Mouse (Mus musculus): Measurements from ENCODE around the gene Vwa2. TPM values are rescaled to one million over a fixed set of nuclear protein-coding genes. Genes with fewer than 3 reads are reported as not detected.

Gene Vwa2
- polyA plus RNA-seq, 1 experiment = 1.6 TPM

DNA sequence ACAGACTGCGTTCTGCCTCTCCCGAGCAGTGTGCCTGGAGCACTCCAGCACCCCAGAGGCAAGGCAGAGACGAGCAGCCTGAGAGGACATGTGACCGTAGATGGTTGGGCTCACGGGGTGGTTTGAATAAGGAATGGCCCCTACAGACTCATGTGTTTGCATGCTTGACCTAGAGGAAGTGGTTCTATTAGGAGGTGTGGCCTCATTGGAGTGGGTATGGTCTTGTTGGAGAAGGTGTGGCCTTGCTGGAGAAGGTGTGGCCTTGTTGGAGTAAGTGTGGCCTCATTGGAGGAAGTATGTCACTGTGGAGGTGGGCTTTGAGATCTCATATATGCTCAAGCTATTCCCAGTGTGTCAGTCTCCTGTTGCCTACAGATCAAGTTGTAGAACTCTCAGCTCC, 63.9 kb downstream of the Vwa2 start:
- TF ChIP-seq CTCF (IDR thresholded peaks at IDR 0.05; ENCODE audit: low read depth, low read length) (no peak), POLR2A (IDR thresholded peaks at IDR 0.05; ENCODE audit: insufficient read depth, low read length) (no peak), EP300 (IDR thresholded peaks at IDR 0.05; ENCODE audit: insufficient read depth, low read depth, low read length) (no peak)

DNA sequence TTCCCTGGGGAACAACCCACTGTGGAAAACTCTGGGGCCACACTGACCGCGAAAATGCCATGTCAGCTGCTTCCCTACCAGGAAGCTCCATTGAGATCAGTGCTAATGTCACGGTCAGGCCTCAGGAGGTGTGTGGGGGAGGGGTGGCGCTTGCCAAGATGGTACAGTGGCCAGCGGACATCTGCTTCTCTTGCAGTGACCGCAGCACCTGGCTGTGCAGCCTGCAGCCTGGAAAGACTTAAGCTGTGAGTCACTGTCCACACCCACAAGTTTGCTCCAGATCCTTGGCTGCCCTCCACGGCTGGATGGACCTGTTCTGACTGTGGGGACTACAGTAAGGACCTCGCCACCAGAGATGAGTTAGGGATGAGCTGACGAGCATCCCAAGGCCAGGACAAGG, 65.8 kb downstream of the Vwa2 start:
- Histone ChIP-seq H3K27ac (ENCODE audit: insufficient read depth, low read length) (no peak overlapping the region), H3K4me3 (ENCODE audit: low read depth, low read length) (no peak overlapping the region), H3K9ac (ENCODE audit: low read depth, poor library complexity, severe bottlenecking) (no peak overlapping the region), H3K4me1 (ENCODE audit: control insufficient read depth, insufficient read depth, low read length) (peaks cover 1% of the 10 kb centered on the region), H3K9me3 (replicated peaks; ENCODE audit: control insufficient read depth, insufficient read depth, low read length, poor library complexity, severe bottlenecking) (no peaks in the 10 kb centered on the region), H3K27me3 (ENCODE audit: control insufficient read depth, insufficient read depth, low read length, poor library complexity, severe bottlenecking) (no peaks in the 10 kb centered on the region), H3K36me3 (ENCODE audit: control insufficient read depth, insufficient read depth, low read length, poor library complexity, severe bottlenecking) (no peaks in the 10 kb centered on the region)
- TF ChIP-seq EP300 (IDR thresholded peaks at IDR 0.05; ENCODE audit: insufficient read depth, low read depth, low read length) (no peak), POLR2A (IDR thresholded peaks at IDR 0.05; ENCODE audit: insufficient read depth, low read length) (no peak), CTCF (IDR thresholded peaks at IDR 0.05; ENCODE audit: low read depth, low read length) (no peak)

More for the DNA sequence above, 63.9 kb downstream of the Vwa2 start:
- no peaks in the 10 kb centered on the region for H3K4me1 ChIP-seq (ENCODE audit: control insufficient read depth, insufficient read depth, low read length)
- no peaks in the 10 kb centered on the region for H3K27me3 ChIP-seq (ENCODE audit: control insufficient read depth, insufficient read depth, low read length, poor library complexity, severe bottlenecking)
- no peaks in the 10 kb centered on the region for H3K36me3 ChIP-seq (ENCODE audit: control insufficient read depth, insufficient read depth, low read length, poor library complexity, severe bottlenecking)
- H3K9ac ChIP-seq (ENCODE audit: low read depth, poor library complexity, severe bottlenecking) = no peak overlapping the region
- no peaks in the 10 kb centered on the region for H3K9me3 ChIP-seq (replicated peaks; ENCODE audit: control insufficient read depth, insufficient read depth, low read length, poor library complexity, severe bottlenecking)
- H3K4me3 ChIP-seq (ENCODE audit: low read depth, low read length) = no peak overlapping the region
- H3K27ac ChIP-seq (ENCODE audit: insufficient read depth, low read length) = no peak overlapping the region

DNA sequence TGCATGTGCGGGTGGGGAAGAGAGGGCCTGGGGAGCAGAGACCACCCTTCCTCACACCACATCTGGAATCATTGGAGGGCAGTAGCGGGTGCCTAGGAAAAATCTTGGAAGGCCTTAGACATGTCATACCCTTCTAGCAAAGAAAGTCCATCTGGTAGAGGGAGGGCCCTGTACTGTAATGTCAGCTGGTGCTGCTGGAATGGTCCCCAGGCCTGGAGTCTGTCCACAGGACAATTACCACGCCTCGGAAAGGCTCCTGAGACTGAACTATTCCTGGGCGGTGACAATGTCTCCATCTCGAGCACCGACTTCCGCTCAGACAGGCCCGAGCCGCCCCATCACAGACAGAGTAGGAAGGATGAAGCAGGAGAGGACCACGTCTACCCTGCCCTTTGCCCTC, 66.5 kb downstream of the Vwa2 start:
- Histone ChIP-seq H3K9ac (ENCODE audit: low read depth, poor library complexity, severe bottlenecking) (no peak overlapping the region), H3K4me3 (ENCODE audit: low read depth, low read length) (no peak overlapping the region), H3K4me1 (ENCODE audit: control insufficient read depth, insufficient read depth, low read length) (peaks cover 1% of the 10 kb centered on the region), H3K27ac (ENCODE audit: insufficient read depth, low read length) (no peak overlapping the region), H3K9me3 (replicated peaks; ENCODE audit: control insufficient read depth, insufficient read depth, low read length, poor library complexity, severe bottlenecking) (no peaks in the 10 kb centered on the region), H3K27me3 (ENCODE audit: control insufficient read depth, insufficient read depth, low read length, poor library complexity, severe bottlenecking) (no peaks in the 10 kb centered on the region), H3K36me3 (ENCODE audit: control insufficient read depth, insufficient read depth, low read length, poor library complexity, severe bottlenecking) (no peaks in the 10 kb centered on the region)
- no peak for TF ChIP-seq POLR2A (IDR thresholded peaks at IDR 0.05; ENCODE audit: insufficient read depth, low read length)
- no peak for TF ChIP-seq CTCF (IDR thresholded peaks at IDR 0.05; ENCODE audit: low read depth, low read length)
- TF ChIP-seq EP300 (IDR thresholded peaks at IDR 0.05; ENCODE audit: insufficient read depth, low read depth, low read length) = no peak

DNA sequence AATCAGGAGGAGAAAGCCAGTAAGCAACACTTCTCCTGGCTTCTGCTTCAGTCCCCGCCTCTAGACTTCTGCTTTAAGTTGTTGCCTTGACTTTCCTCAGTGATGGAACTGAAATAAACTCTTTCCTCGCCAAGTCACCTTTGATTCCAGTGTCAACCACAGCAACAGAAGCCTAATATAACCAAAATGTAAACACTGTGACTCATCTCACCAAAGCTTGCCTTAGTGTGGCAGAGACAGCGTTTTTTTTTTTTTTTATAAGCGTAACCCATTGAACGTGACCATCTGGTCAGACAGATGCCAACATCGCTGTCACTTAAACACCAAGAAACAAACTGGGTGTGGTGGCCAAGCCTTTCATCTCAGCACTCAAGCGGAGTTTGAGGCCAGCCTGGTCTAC, 68.2 kb downstream of the Vwa2 start:
- H3K27ac ChIP-seq (ENCODE audit: insufficient read depth, low read length) = no peak overlapping the region
- H3K4me3 ChIP-seq (ENCODE audit: low read depth, low read length) = no peak overlapping the region
- TF ChIP-seq CTCF (IDR thresholded peaks at IDR 0.05; ENCODE audit: low read depth, low read length) = no peak
- no peak for TF ChIP-seq EP300 (IDR thresholded peaks at IDR 0.05; ENCODE audit: insufficient read depth, low read depth, low read length)
- TF ChIP-seq POLR2A (IDR thresholded peaks at IDR 0.05; ENCODE audit: insufficient read depth, low read length) = no peak
- no peak overlapping the region for H3K9ac ChIP-seq (ENCODE audit: low read depth, poor library complexity, severe bottlenecking)
- H3K36me3 ChIP-seq (ENCODE audit: control insufficient read depth, insufficient read depth, low read length, poor library complexity, severe bottlenecking) = no peaks in the 10 kb centered on the region
- H3K4me1 ChIP-seq (ENCODE audit: control insufficient read depth, insufficient read depth, low read length) = peaks cover 1% of the 10 kb centered on the region
- no peaks in the 10 kb centered on the region for H3K9me3 ChIP-seq (replicated peaks; ENCODE audit: control insufficient read depth, insufficient read depth, low read length, poor library complexity, severe bottlenecking)
- no peaks in the 10 kb centered on the region for H3K27me3 ChIP-seq (ENCODE audit: control insufficient read depth, insufficient read depth, low read length, poor library complexity, severe bottlenecking)

DNA sequence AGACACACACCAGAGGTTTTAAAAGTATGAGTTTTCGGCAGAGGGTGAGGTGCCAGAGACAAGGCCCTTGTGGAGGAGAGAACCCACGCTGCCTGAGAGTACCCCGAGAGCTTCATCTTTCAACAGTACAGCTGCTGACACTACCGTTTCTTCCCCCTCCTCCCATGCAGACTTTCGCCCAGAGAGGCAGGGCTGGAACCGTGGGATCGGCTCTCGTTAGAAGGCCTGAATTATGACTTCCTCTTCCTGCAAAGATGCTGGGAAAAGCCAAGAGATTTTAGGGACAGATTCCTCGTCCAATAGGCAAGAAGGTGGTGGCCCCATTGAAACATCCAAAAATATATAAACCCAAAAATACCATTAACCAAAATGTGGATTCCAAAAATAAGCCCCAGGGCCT, 70.2 kb downstream of the Vwa2 start:
- H3K27me3 ChIP-seq (ENCODE audit: control insufficient read depth, insufficient read depth, low read length, poor library complexity, severe bottlenecking) = no peaks in the 10 kb centered on the region
- H3K4me3 ChIP-seq (ENCODE audit: low read depth, low read length) = no peak overlapping the region
- H3K4me1 ChIP-seq (ENCODE audit: control insufficient read depth, insufficient read depth, low read length) = peaks cover 1% of the 10 kb centered on the region
- H3K9ac ChIP-seq (ENCODE audit: low read depth, poor library complexity, severe bottlenecking) = no peak overlapping the region
- TF ChIP-seq CTCF (IDR thresholded peaks at IDR 0.05; ENCODE audit: low read depth, low read length) (no peak), EP300 (IDR thresholded peaks at IDR 0.05; ENCODE audit: insufficient read depth, low read depth, low read length) (no peak), POLR2A (IDR thresholded peaks at IDR 0.05; ENCODE audit: insufficient read depth, low read length) (no peak)
- no peak overlapping the region for H3K27ac ChIP-seq (ENCODE audit: insufficient read depth, low read length)
- H3K9me3 ChIP-seq (replicated peaks; ENCODE audit: control insufficient read depth, insufficient read depth, low read length, poor library complexity, severe bottlenecking) = no peaks in the 10 kb centered on the region
- no peaks in the 10 kb centered on the region for H3K36me3 ChIP-seq (ENCODE audit: control insufficient read depth, insufficient read depth, low read length, poor library complexity, severe bottlenecking)

DNA sequence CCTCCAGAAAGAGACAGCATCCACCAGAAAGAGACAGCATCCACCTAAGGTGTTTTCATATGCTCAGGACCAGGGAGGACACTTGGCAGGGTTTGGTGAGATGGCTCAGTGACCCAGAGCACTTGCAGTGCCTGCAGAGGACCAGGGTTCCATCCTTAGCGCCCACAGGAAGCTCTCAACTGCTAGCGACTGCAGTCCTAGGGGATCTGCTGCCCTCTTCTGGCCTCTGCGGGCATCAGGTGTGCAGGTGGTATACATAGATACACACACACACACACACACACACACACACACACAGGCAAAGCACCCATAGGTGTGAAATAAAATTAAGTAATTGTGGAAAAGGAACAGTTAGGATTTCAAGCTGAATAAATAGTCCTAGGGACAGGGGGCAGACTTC, 70.8 kb downstream of the Vwa2 start:
- H3K27ac ChIP-seq (ENCODE audit: insufficient read depth, low read length) = no peak overlapping the region
- TF ChIP-seq EP300 (IDR thresholded peaks at IDR 0.05; ENCODE audit: insufficient read depth, low read depth, low read length) (no peak), POLR2A (IDR thresholded peaks at IDR 0.05; ENCODE audit: insufficient read depth, low read length) (no peak), CTCF (IDR thresholded peaks at IDR 0.05; ENCODE audit: low read depth, low read length) (peak; percentile 32)
- H3K4me1 ChIP-seq (ENCODE audit: control insufficient read depth, insufficient read depth, low read length) = peaks cover 1% of the 10 kb centered on the region
- no peaks in the 10 kb centered on the region for H3K9me3 ChIP-seq (replicated peaks; ENCODE audit: control insufficient read depth, insufficient read depth, low read length, poor library complexity, severe bottlenecking)
- H3K36me3 ChIP-seq (ENCODE audit: control insufficient read depth, insufficient read depth, low read length, poor library complexity, severe bottlenecking) = no peaks in the 10 kb centered on the region
- H3K9ac ChIP-seq (ENCODE audit: low read depth, poor library complexity, severe bottlenecking) = no peak overlapping the region
- H3K4me3 ChIP-seq (ENCODE audit: low read depth, low read length) = no peak overlapping the region
- no peaks in the 10 kb centered on the region for H3K27me3 ChIP-seq (ENCODE audit: control insufficient read depth, insufficient read depth, low read length, poor library complexity, severe bottlenecking)
